Mouse (Mus musculus) E14TG2a.4 (cell line): Measurements from ENCODE around the gene Hoxc4.

ENCODE experiments used
- CTCF ChIP-seq: conservative IDR thresholded peaks from 2 replicates; pipeline ENCODE4 v1.5.1; 2014; ENCODE audit warnings: low read length
- POU5F1 ChIP-seq: IDR thresholded peaks from 2 replicates; pipeline ENCODE4 v1.6.1; 2014; ENCODE audit warnings: low read length, borderline replicate concordance

DNA sequence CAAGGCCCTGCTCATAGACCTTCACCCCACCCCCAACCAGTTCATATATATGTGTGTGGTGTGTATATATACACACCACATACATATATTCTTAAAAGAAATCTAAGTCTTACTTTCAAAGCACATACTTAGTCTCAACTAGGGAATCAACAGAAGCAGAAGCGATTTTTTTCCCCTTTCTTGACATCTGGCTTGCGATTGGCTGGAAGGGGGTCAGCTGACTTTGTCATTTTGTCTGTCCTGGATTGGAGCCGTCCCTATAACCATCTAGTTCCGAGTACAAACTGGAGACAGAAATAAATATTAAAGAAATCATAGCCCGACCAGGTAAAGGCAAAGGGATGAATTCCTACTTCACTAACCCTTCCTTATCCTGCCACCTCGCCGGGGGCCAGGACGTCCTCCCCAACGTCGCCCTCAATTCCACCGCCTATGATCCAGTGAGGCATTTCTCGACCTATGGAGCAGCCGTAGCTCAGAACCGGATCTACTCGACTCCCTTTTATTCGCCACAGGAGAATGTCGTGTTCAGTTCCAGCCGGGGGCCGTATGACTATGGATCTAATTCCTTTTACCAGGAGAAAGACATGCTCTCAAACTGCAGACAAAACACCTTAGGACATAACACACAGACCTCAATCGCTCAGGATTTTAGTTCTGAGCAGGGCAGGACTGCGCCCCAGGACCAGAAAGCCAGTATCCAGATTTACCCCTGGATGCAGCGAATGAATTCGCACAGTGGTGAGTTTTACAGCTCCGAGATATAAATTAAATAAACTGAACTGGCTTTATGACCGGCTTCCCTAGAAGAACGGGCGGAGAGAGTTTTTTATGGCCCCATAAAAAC, 9.2 kb upstream of the Hoxc4 start:
- no peak for TF ChIP-seq CTCF
- TF ChIP-seq POU5F1: no peak
